Mouse (Mus musculus) hindbrain, embryonic 12.5 days (tissue): ENCODE measurements around the gene 2010109A12Rik. TPM values are rescaled to one million over a fixed set of nuclear protein-coding genes. Genes with fewer than 3 reads are reported as not detected.
A peak's percentile ranks its signal among the peaks of the same experiment; 100 is the strongest.

Source experiments
- ATAC-seq: fragments of 200-750 bp; cut with Nextera tagmentation; 2 replicates; pipeline ENCODE4 v1.8.0; 2017; ENCODE audit warnings: moderate TSS enrichment; ENCODE audit not compliant: low FRiP score
- H3K27ac ChIP-seq: fragments of 300-500 bp; sonication (generic); 2 replicates; pipeline ENCODE4 v1.5.1; 2016; ENCODE audit warnings: mild to moderate bottlenecking
- H3K27me3 ChIP-seq: fragments of 300-500 bp; sonication (generic); 2 replicates; pipeline ENCODE4 v1.6.1; 2016; ENCODE audit warnings: mild to moderate bottlenecking
- H3K36me3 ChIP-seq: fragments of 300-500 bp; sonication (generic); 2 replicates; pipeline ENCODE4 v1.6.1; 2016; ENCODE audit warnings: mild to moderate bottlenecking
- H3K4me1 ChIP-seq: fragments of 300-500 bp; sonication (generic); 2 replicates; pipeline ENCODE4 v1.6.1; 2016
- H3K4me2 ChIP-seq: fragments of 300-500 bp; sonication (generic); replicated peaks from 2 replicates; pipeline ENCODE4 v1.6.1; 2016; ENCODE audit warnings: mild to moderate bottlenecking
- H3K4me3 ChIP-seq: fragments of 300-500 bp; sonication (generic); 2 replicates; pipeline ENCODE4 v1.5.1; 2016; ENCODE audit warnings: mild to moderate bottlenecking
- H3K9ac ChIP-seq: fragments of 300-500 bp; sonication (generic); 2 replicates; pipeline ENCODE4 v1.6.1; 2016; ENCODE audit warnings: mild to moderate bottlenecking, moderate library complexity
- H3K9me3 ChIP-seq: fragments of 300-500 bp; sonication (generic); replicated peaks from 2 replicates; pipeline ENCODE4 v1.6.1; 2016; ENCODE audit warnings: mild to moderate bottlenecking
- WGBS: fragments of 180-500 bp; shearing (Covaris S2); methylation state at CpG from one replicate; pipeline ENCODE4 v1.1.7; 2016; 5-methylcytosine and 5-hydroxymethylcytosine counted together
- polyA plus RNA-seq: library from polyadenylated mRNA; unstranded; fragments of >200 nt; fragmentation: Nextera tagmentation; extraction: Ambion mirVana; gene quantifications from 2 replicates; pipeline ENCODE4 v1.2.1, GENCODE M21; 2016

Gene 2010109A12Rik
- polyA plus RNA-seq, 1 experiment from 2014 or later, result 1.5 TPM

DNA sequence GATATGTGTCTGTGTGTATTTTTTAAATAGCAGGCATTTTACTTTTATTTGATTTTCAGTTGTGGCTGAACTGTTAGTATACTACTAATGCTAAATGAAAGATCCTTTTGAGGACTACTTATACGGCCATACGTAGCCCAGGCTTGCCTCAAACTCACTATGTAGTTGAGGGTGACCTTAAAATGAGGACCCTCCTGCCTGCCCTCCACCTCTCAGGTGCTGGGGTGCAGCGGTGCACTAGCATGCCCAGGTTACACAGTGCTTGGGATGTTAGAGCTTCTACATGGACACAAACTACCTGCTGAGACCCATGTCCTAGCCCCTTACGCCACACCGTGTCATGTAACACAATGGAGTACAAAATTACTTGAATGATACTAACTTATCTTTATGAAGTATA is 15.9 kb upstream of the 2010109A12Rik start:
- H3K4me1 ChIP-seq, result no peaks in the 10 kb centered on the region
- 95% methylated on average over 5 of the region's 5 CpGs for whole genome bisulfite sequencing

GRCm38 (mm10) chr5:93198232-93198631 is 8.1 kb upstream of the 2010109A12Rik start:
- H3K9ac ChIP-seq, result no peak overlapping the region
- H3K4me1 ChIP-seq, result peaks cover 2% of the 10 kb centered on the region; the same call in 1 of the 2 replicates
- no peak overlapping the region for H3K4me2 ChIP-seq
- no peak overlapping the region for H3K4me3 ChIP-seq
- no peaks in the 10 kb centered on the region for H3K27me3 ChIP-seq
- 88% methylated on average over 3 of the region's 3 CpGs for WGBS
- no peak for ATAC-seq
- no peaks in the 10 kb centered on the region for H3K9me3 ChIP-seq
- H3K27ac ChIP-seq, result no peak overlapping the region
- peaks cover 41% of the 10 kb centered on the region for H3K36me3 ChIP-seq

More for the DNA sequence above, 15.9 kb upstream of the 2010109A12Rik start:
- no peak for ATAC-seq
- no peak overlapping the region for H3K4me2 ChIP-seq
- no peaks in the 10 kb centered on the region for H3K9me3 ChIP-seq
- no peak overlapping the region for H3K4me3 ChIP-seq
- H3K27ac ChIP-seq, result no peak overlapping the region
- peaks cover 37% of the 10 kb centered on the region for H3K36me3 ChIP-seq
- H3K27me3 ChIP-seq, result no peaks in the 10 kb centered on the region
- H3K9ac ChIP-seq, result no peak overlapping the region

- H3K4me3 ChIP-seq, result no peak overlapping the region
- H3K4me1 ChIP-seq, result peaks cover 11% of the 10 kb centered on the region
- no peak for ATAC-seq
- no peak overlapping the region for H3K9ac ChIP-seq
- H3K4me2 ChIP-seq, result no peak overlapping the region
- no peaks in the 10 kb centered on the region for H3K9me3 ChIP-seq
- H3K27me3 ChIP-seq, result no peaks in the 10 kb centered on the region
- H3K27ac ChIP-seq, result no peak overlapping the region
- 80% methylated on average over 1 of the region's 1 CpGs for WGBS
- H3K36me3 ChIP-seq, result peaks cover 35% of the 10 kb centered on the region
These were observed 5.1 kb upstream of the 2010109A12Rik start for GRCm38 (mm10) chr5:93201181-93201580.

DNA sequence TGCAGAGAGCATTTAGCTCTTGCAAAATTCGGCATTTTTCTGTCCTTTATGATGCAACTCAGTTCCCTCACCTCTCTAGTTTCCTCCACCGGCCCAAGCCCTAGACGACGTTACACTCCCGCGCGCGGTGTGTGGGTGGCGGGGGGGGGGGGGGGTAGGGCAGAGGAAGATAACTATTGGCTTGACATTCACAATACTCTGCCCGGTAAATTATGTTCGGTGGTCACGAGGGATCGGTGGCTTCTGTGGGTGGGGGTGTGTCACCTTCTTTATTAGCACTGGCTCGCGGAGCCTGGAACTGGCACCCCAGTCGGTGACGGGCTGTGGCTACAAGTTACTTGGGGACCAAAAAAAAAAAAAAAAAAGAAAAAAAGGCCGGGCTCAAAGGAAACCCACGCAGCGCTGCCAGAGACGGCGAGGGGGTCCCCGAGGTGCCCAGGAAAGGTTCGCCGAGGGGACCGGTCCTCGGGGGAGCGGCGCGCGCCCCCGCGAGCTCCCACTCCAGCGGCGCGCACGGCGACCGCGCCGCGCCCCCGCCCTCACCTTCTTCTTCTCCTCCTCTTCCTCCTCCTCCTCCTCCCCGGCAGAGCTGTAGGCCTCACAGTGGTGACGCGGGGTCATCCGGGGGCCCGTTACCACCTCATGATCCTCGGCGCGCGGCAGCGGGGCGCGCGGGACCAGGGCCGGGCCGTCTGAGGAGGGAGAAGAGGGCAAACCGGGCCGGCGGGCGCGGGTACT is 778 bp upstream of the 2010109A12Rik start:
- peak; percentile 68 for ATAC-seq
- peak overlapping the region; percentile 81 for H3K4me2 ChIP-seq

DNA sequence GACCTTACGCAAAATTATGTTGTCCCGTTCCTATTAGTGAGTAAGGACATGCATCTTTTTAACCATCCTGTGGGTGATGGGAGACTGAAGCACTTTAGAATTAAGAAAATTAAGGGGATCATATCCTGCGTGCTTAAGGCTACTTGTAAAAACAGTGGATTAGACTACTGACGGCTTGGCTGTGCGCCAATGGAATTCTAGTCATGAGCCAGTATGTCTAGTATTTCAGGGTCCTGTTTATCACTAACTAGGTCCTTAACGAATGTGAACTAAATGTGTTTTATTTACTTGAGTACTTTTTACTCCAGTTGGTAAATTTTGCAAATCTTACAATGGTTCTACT is 659 bp downstream of the 2010109A12Rik start:
- Histone ChIP-seq H3K9me3 (no peaks in the 10 kb centered on the region), H3K36me3 (no peaks in the 10 kb centered on the region; the same call in 1 of the 2 replicates), H3K4me3 (peak overlapping the region; percentile 88), H3K4me1 (peaks cover 16% of the 10 kb centered on the region), H3K27me3 (no peaks in the 10 kb centered on the region), H3K9ac (peak overlapping the region; percentile 97; the same call in 1 of the 2 replicates), H3K27ac (peak overlapping the region; percentile 96), H3K4me2 (peak overlapping the region; percentile 81)
- ATAC-seq, result peak; percentile 46
- WGBS, result 12% methylated on average over 6 of the region's 6 CpGs

More for the DNA sequence above, 778 bp upstream of the 2010109A12Rik start:
- WGBS, result under 1% methylated on average over 53 of the region's 63 CpGs
- Histone ChIP-seq H3K4me3 (peak overlapping the region; percentile 88), H3K4me1 (peaks cover 16% of the 10 kb centered on the region), H3K36me3 (peaks cover 10% of the 10 kb centered on the region), H3K27ac (peak overlapping the region; percentile 96), H3K9ac (peak overlapping the region; percentile 97), H3K27me3 (no peaks in the 10 kb centered on the region), H3K9me3 (no peaks in the 10 kb centered on the region)

DNA sequence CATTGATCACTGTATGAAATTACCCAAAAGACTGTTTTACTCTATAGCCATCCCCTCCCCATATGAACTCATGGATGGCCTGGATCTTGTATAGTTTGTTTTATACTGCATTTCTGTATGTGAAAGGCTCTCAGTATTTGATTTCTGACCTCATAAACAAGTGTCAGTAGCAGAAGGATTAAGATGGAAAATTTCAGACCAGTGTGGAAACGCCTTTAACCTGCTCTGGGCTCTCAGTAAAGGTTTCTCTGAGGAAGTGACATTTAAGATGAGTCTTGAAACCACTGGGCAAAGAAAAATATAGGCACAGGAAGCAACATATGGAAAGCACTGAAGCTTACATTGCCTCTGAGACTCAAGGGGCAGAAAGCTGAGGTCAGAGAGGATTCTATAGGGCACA is 1.2 kb downstream of the 2010109A12Rik start:
- H3K9ac ChIP-seq, result 0 out of 2 replicates have a peak overlapping the region, but pooled peaks have one; percentile 35
- no peaks in the 10 kb centered on the region for H3K27me3 ChIP-seq
- H3K4me1 ChIP-seq, result peaks cover 16% of the 10 kb centered on the region
- no peaks in the 10 kb centered on the region for H3K9me3 ChIP-seq
- H3K27ac ChIP-seq, result no peak overlapping the region
- H3K4me2 ChIP-seq, result peak overlapping the region; percentile 81
- no peak for ATAC-seq
- 75% methylated on average over 1 of the region's 1 CpGs for WGBS
- no peaks in the 10 kb centered on the region for H3K36me3 ChIP-seq
- no peak overlapping the region for H3K4me3 ChIP-seq

DNA sequence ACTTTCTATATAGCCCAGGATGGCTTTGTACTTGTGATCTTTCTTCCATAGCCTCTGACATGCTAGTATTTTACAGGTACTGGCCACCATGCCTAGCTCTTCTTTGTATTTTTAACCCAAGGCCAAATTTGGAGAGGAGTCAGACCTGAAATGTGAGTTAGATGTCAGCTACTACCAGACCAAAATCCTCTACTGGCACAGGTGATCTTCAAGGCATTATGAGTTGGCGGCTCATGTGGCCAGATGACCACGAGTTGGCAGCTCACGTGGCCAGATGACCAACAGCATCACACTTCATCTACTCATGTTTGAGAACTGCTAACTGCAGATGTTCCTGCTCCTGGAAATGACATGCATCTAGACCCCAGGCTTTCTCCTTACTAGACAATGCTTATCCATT is 12.1 kb downstream of the 2010109A12Rik start:
- no peaks in the 10 kb centered on the region for H3K4me1 ChIP-seq
- WGBS, result 87% methylated on average over 3 of the region's 3 CpGs
- H3K9me3 ChIP-seq, result no peaks in the 10 kb centered on the region
- H3K27ac ChIP-seq, result no peak overlapping the region
- no peak overlapping the region for H3K9ac ChIP-seq
- H3K27me3 ChIP-seq, result no peaks in the 10 kb centered on the region
- no peaks in the 10 kb centered on the region for H3K36me3 ChIP-seq
- no peak overlapping the region for H3K4me2 ChIP-seq
- no peak for ATAC-seq
- no peak overlapping the region for H3K4me3 ChIP-seq

GRCm38 (mm10) chr5:93221661-93222060 is 15.3 kb downstream of the 2010109A12Rik start:
- no peak overlapping the region for H3K4me2 ChIP-seq
- no peak for ATAC-seq
- H3K9me3 ChIP-seq, result no peaks in the 10 kb centered on the region
- H3K27me3 ChIP-seq, result no peaks in the 10 kb centered on the region
- H3K27ac ChIP-seq, result no peak overlapping the region
- H3K36me3 ChIP-seq, result no peaks in the 10 kb centered on the region
- 76% methylated on average over 3 of the region's 3 CpGs for WGBS
- H3K4me3 ChIP-seq, result no peak overlapping the region
- no peaks in the 10 kb centered on the region for H3K4me1 ChIP-seq
- no peak overlapping the region for H3K9ac ChIP-seq

DNA sequence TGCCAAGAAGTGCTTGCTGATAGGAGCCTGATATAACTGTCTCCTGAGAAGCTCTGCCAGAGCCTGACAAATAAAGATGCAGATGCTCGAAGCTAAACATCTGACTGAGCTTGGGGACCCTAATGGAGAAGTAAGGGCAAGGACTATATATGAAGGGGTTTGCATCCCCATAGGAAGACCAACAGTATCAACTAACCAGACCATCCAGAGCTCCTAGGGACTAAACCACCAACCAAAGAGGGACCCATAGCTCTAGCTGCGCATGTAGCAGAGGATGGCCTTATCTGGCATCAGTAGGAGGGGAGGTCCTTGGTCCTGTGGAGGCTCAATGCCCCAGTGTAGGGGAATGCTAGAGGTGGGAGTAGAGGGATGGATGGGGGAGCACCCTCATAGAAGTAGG is 18.2 kb downstream of the 2010109A12Rik start:
- H3K4me1 ChIP-seq, result no peaks in the 10 kb centered on the region
- no peaks in the 10 kb centered on the region for H3K27me3 ChIP-seq
- ATAC-seq, result no peak
- no peak overlapping the region for H3K27ac ChIP-seq
- no peak overlapping the region for H3K9ac ChIP-seq
- 87% methylated on average over 2 of the region's 2 CpGs for WGBS
- H3K4me3 ChIP-seq, result no peak overlapping the region
- no peaks in the 10 kb centered on the region for H3K9me3 ChIP-seq
- H3K36me3 ChIP-seq, result no peaks in the 10 kb centered on the region
- H3K4me2 ChIP-seq, result no peak overlapping the region

GRCm38 (mm10) chr5:93227157-93227556 is 20.8 kb downstream of the 2010109A12Rik start:
- WGBS, result 93% methylated on average over 3 of the region's 3 CpGs

GRCm38 (mm10) chr5:93229527-93229926 is 23.2 kb downstream of the 2010109A12Rik start:
- 85% methylated on average over 2 of the region's 2 CpGs for WGBS
- no peaks in the 10 kb centered on the region for H3K27me3 ChIP-seq
- no peak for ATAC-seq
- no peaks in the 10 kb centered on the region for H3K36me3 ChIP-seq
- no peak overlapping the region for H3K9ac ChIP-seq
- no peaks in the 10 kb centered on the region for H3K9me3 ChIP-seq
- no peak overlapping the region for H3K4me3 ChIP-seq
- no peak overlapping the region for H3K4me2 ChIP-seq
- H3K4me1 ChIP-seq, result no peaks in the 10 kb centered on the region
- H3K27ac ChIP-seq, result no peak overlapping the region

More at GRCm38 (mm10) chr5:93227157-93227556, 20.8 kb downstream of the 2010109A12Rik start:
- no peak overlapping the region for H3K27ac ChIP-seq
- H3K4me1 ChIP-seq, result no peaks in the 10 kb centered on the region
- no peaks in the 10 kb centered on the region for H3K9me3 ChIP-seq
- no peak for ATAC-seq
- no peaks in the 10 kb centered on the region for H3K36me3 ChIP-seq
- H3K4me3 ChIP-seq, result no peak overlapping the region
- no peak overlapping the region for H3K9ac ChIP-seq
- no peak overlapping the region for H3K4me2 ChIP-seq
- no peaks in the 10 kb centered on the region for H3K27me3 ChIP-seq

DNA sequence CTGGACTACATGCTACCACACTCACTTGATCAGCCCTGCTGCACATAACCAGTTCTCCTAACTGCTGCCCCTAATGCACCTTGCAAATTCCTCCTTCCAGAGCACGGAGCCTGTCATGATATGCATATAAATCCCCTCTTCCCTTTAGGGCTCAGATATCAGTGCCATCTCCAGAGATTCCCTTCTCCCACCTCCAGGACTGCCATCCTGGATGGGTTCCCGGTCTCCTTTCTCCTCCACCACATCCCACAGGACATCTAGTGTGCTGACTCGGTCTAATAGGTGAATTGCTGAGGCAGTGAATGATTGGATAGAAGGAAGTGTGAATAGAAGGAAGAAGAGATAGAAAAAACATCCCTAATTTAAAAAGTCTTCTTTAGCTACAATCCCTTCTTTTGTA is 25.4 kb downstream of the 2010109A12Rik start:
- no peaks in the 10 kb centered on the region for H3K9me3 ChIP-seq
- no peaks in the 10 kb centered on the region for H3K4me1 ChIP-seq
- no peak overlapping the region for H3K27ac ChIP-seq
- no peak overlapping the region for H3K9ac ChIP-seq
- H3K4me3 ChIP-seq, result no peak overlapping the region
- H3K27me3 ChIP-seq, result no peaks in the 10 kb centered on the region
- H3K4me2 ChIP-seq, result no peak overlapping the region
- no peaks in the 10 kb centered on the region for H3K36me3 ChIP-seq
- 59% methylated on average over 3 of the region's 3 CpGs for WGBS
- no peak for ATAC-seq

DNA sequence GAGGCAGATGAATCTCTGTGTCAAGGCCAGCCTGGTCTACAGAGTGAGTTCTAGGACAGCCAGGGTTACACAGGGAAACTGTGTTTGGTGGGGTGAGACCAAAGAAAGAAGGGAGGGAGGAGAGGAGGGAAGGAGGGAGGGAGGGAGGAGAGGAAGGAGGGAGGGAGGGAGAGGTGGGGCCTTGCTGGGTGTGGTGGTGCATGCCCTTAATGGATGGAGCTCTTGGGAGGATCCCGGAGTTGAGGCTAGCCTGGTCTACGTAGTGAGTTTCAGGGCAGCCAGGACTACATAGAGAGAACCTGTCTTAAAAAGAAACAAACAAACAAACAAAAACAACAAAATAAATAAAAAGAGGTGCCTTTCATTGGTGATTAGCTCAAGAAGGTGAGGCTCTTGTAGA is 26.5 kb downstream of the 2010109A12Rik start:
- no peaks in the 10 kb centered on the region for H3K36me3 ChIP-seq
- no peak overlapping the region for H3K4me2 ChIP-seq
- H3K27ac ChIP-seq, result no peak overlapping the region
- WGBS, result 100% methylated on average over 2 of the region's 2 CpGs
- no peaks in the 10 kb centered on the region for H3K27me3 ChIP-seq
- no peak for ATAC-seq
- no peak overlapping the region for H3K9ac ChIP-seq
- no peaks in the 10 kb centered on the region for H3K9me3 ChIP-seq
- H3K4me1 ChIP-seq, result no peaks in the 10 kb centered on the region
- no peak overlapping the region for H3K4me3 ChIP-seq
